In the genomic region with DNA sequence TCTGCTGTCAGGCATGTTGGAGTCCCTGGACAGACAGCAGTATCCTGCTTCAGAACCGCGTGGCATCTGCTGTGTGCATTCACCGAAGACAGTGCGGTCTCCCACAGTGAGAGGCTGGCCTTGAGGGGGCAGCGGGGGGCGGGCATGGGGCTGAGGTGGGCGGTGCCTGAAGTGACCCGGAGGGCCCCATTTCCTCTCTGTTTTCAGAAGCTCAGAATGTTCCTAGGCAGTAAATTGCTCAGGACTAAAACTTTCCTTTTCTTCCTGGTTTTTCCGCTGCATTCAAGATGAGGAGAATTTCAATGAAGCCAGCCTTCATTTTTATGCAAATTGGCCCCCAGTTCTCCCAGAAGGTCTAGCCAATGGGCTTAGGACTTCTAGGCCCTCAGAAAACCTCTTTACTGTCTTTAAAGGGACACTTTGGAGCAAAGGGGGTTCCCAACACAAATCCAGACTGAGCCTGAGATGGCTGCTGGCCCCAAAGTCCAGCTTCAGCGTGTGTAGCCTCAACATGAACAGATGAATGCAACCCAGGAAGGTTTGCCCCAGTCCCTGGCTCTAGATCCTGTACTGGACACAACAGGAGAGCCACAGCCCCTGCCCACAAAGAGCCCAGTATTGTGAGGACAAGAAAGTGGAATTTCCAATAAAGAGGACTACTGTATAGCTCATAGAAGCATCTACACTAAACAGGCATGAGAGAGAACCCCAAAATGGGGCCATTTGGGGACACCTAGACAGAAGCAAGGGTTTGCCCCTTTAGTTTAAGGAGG, we compare ENCODE assay signal across 9 mouse cellular contexts. TPM values are rescaled to one million over a fixed set of nuclear protein-coding genes. Genes with fewer than 3 reads are reported as not detected.
DNase-seq lines count a peak whose midpoint lies in the region; ATAC-seq and TF ChIP-seq lines count a peak whose summit lies in the region.
"Had no signal": no experiment of that assay in that cellular context is flagged by ENCODE, and none has a peak within 500 bp of the region (broad histone marks: within the 10 kb centered on the region; RNA-seq: fewer than 3 reads in every experiment).

TSS of gene Acsbg1 (minus strand) at position 266 of the 773 bp plus-strand sequence.

- DNase-seq in layer of hippocampus, adult 11-12 months (ENCODE audit: low spot score): peak; percentile 15
- DNase-seq in layer of hippocampus, adult 9-10 months (ENCODE audit: low spot score): no peak
- peak; percentile 16 for DNase-seq in embryonic facial prominence, embryonic 10.5 days (ENCODE audit: low spot score)
- DNase-seq in midbrain, embryonic 10.5 days (ENCODE audit: low spot score): peak; percentile 40
- DNase-seq in liver, postnatal 0 days: no peak
- DNase-seq in thymus, postnatal 10 days (ENCODE audit: low spot score in 2 of 2): no peak
- no peak for DNase-seq in lung, postnatal 4 days

- H3K9me3 ChIP-seq in embryonic facial prominence, embryonic 10.5 days: no peaks in the 10 kb centered on the region
- H3K9me3 ChIP-seq in midbrain, embryonic 10.5 days (replicated peaks): no peaks in the 10 kb centered on the region
- no peaks in the 10 kb centered on the region for H3K9me3 ChIP-seq in liver, postnatal 0 days (ENCODE audit: low read length)

- H3K27ac ChIP-seq in embryonic facial prominence, embryonic 10.5 days (replicated peaks): peak within 1 kb of the TSS; percentile 63
- H3K27ac ChIP-seq in midbrain, embryonic 10.5 days (replicated peaks): peak within 1 kb of the TSS; percentile 84
- H3K27ac ChIP-seq in liver, postnatal 0 days (ENCODE audit: low read depth): no peak within 1 kb of the TSS

- no peak for TF ChIP-seq EP300 in liver, postnatal 0 days (IDR thresholded peaks at IDR 0.05; ENCODE audit: low read depth)

- ATAC-seq in inflammation-experienced regulatory T-cells, adult 6 months: no peak
- no peak for ATAC-seq in liver, postnatal 0 days

- TF ChIP-seq CTCF in liver, postnatal 0 days (IDR thresholded peaks at IDR 0.05; ENCODE audit: low read depth): no peak

- 19% methylated on average over 10 of the region's 10 CpGs for WGBS in embryonic facial prominence, embryonic 10.5 days
- 9% methylated on average over 10 of the region's 10 CpGs for WGBS in midbrain, embryonic 10.5 days
- WGBS in liver, postnatal 0 days (ENCODE audit: insufficient replicate concordance): 22% methylated on average over 10 of the region's 10 CpGs

- H3K27me3 ChIP-seq in embryonic facial prominence, embryonic 10.5 days (replicated peaks; ENCODE audit: low read depth, poor library complexity, severe bottlenecking): no peaks in the 10 kb centered on the region
- H3K27me3 ChIP-seq in midbrain, embryonic 10.5 days (ENCODE audit: low read depth, poor library complexity, severe bottlenecking): no peaks in the 10 kb centered on the region
- no peaks in the 10 kb centered on the region for H3K27me3 ChIP-seq in liver, postnatal 0 days (ENCODE audit: insufficient read depth, low read length)

- no peaks in the 10 kb centered on the region for H3K36me3 ChIP-seq in embryonic facial prominence, embryonic 10.5 days (replicated peaks)
- no peaks in the 10 kb centered on the region for H3K36me3 ChIP-seq in midbrain, embryonic 10.5 days
- no peaks in the 10 kb centered on the region for H3K36me3 ChIP-seq in liver, postnatal 0 days (replicated peaks; ENCODE audit: insufficient read depth, low read length)

- H3K4me2 ChIP-seq in liver, postnatal 0 days (ENCODE audit: low read depth, low read length): no peak within 1 kb of the TSS

- peaks cover 14% of the 10 kb centered on the region for H3K4me1 ChIP-seq in embryonic facial prominence, embryonic 10.5 days
- peaks cover 19% of the 10 kb centered on the region for H3K4me1 ChIP-seq in midbrain, embryonic 10.5 days
- no peaks in the 10 kb centered on the region for H3K4me1 ChIP-seq in liver, postnatal 0 days (ENCODE audit: insufficient read depth)

- H3K9ac ChIP-seq in liver, postnatal 0 days (replicated peaks): no peak within 1 kb of the TSS

- peak within 1 kb of the TSS; percentile 38 for H3K4me3 ChIP-seq in embryonic facial prominence, embryonic 10.5 days
- peak within 1 kb of the TSS; percentile 47 for H3K4me3 ChIP-seq in midbrain, embryonic 10.5 days
- H3K4me3 ChIP-seq in liver, postnatal 0 days (ENCODE audit: low read depth, low read length): no peak within 1 kb of the TSS
- H3K4me3 ChIP-seq: megakaryocyte, embryonic 14.5 days had no signal

RNA-seq across cellular contexts. Expression of gene Acsbg1, which starts in this region (rescaled TPM):
- polyA plus RNA-seq in embryonic facial prominence, embryonic 10.5 days (2016; fragmentation: Nextera tagmentation; extraction: Ambion mirVana): 2.7 and 3.6 TPM in 2 replicates
- 10 to 100 TPM; 59.4 to 69.2 (median 67.4) TPM for polyA plus RNA-seq in inflammation-experienced regulatory T-cells, adult 6 months (2017; shearing (Covaris generic))
- 7.4 and 12.9 TPM in 2 replicates for polyA plus RNA-seq in midbrain, embryonic 10.5 days (2016; fragmentation: Nextera tagmentation; extraction: Ambion mirVana)
- polyA plus RNA-seq in liver, postnatal 0 days (2015; fragmentation: Nextera tagmentation; extraction: Ambion mirVana): 0.12 and 0.13 TPM in 2 replicates

Comparison
In these comparisons a context has a peak if more than half of its experiments do, and no peak if none do; other contexts are left out.
1. DNase-seq: peak in layer of hippocampus, adult 11-12 months (single experiment), embryonic facial prominence, embryonic 10.5 days (single experiment) and midbrain, embryonic 10.5 days (single experiment); none in layer of hippocampus, adult 9-10 months (single experiment), liver, postnatal 0 days (single experiment), thymus, postnatal 10 days (0 of 2) and lung, postnatal 4 days (0 of 2).